Mouse (Mus musculus): ENCODE data around the gene Ube2e3. TPM values are rescaled to one million over a fixed set of nuclear protein-coding genes. Genes with fewer than 3 reads are reported as not detected.

Gene Ube2e3
- polyA plus RNA-seq, 1 experiment from 2014 or later = 212 TPM

GRCm38 (mm10) chr2:78965396-78965795 is 97.5 kb downstream of the Ube2e3 start:
- no peaks in the 10 kb centered on the region for H3K27me3 ChIP-seq (replicated peaks; ENCODE audit: low read depth, poor library complexity, severe bottlenecking)
- WGBS = 56% methylated on average over 6 of the region's 6 CpGs
- DNase-seq (ENCODE audit: low spot score) = no peak
- no peak overlapping the region for H3K4me3 ChIP-seq
- no peaks in the 10 kb centered on the region for H3K9me3 ChIP-seq
- H3K27ac ChIP-seq (replicated peaks) = no peak overlapping the region
- no peaks in the 10 kb centered on the region for H3K36me3 ChIP-seq (replicated peaks)
- H3K4me1 ChIP-seq = peaks cover 31% of the 10 kb centered on the region

- WGBS = 79% methylated on average over 6 of the region's 6 CpGs
- Histone ChIP-seq H3K27me3 (replicated peaks; ENCODE audit: low read depth, poor library complexity, severe bottlenecking) (no peaks in the 10 kb centered on the region), H3K4me3 (no peak overlapping the region), H3K36me3 (replicated peaks) (no peaks in the 10 kb centered on the region), H3K27ac (replicated peaks) (no peak overlapping the region), H3K4me1 (peaks cover 4% of the 10 kb centered on the region; the same call in 1 of the 2 replicates), H3K9me3 (no peaks in the 10 kb centered on the region)
- DNase-seq (ENCODE audit: low spot score) = no peak
Measured at GRCm38 (mm10) chr2:78970088-78970487, 102.2 kb downstream of the Ube2e3 start.

All from embryonic facial prominence, embryonic 10.5 days (tissue).